Mouse (Mus musculus) heart, embryonic 16.5 days (tissue): ENCODE results near the gene Rab28. TPM values are rescaled to one million over a fixed set of nuclear protein-coding genes. Genes with fewer than 3 reads are reported as not detected.

Experiments used
- ATAC-seq: fragments of 200-750 bp; cut with Nextera tagmentation; replicated peaks from 2 replicates; pipeline ENCODE4 v1.8.0; 2017; ENCODE audit warnings: moderate number of reproducible peaks; ENCODE audit not compliant: insufficient read depth, low FRiP score; ENCODE audit errors: extremely low read depth
- H3K27ac ChIP-seq: fragments of 300-500 bp; sonication (generic); 2 replicates; pipeline ENCODE4 v1.5.1; 2014; ENCODE audit warnings: mild to moderate bottlenecking, low read length, control low read depth, moderate library complexity
- H3K27me3 ChIP-seq: fragments of 300-500 bp; sonication (generic); 2 replicates; pipeline ENCODE4 v1.6.1; 2014; ENCODE audit warnings: low read length, mixed read lengths; ENCODE audit not compliant: control insufficient read depth, insufficient read depth
- H3K36me3 ChIP-seq: fragments of 300-500 bp; sonication (generic); 2 replicates; pipeline ENCODE4 v1.6.1; 2014; ENCODE audit not compliant: control insufficient read depth, insufficient read depth
- H3K4me1 ChIP-seq: fragments of 300-500 bp; sonication (generic); 2 replicates; pipeline ENCODE4 v1.6.1; 2014; ENCODE audit warnings: low read length, mixed read lengths; ENCODE audit not compliant: control insufficient read depth, insufficient read depth
- H3K4me2 ChIP-seq: fragments of 300-500 bp; sonication (generic); 2 replicates; pipeline ENCODE4 v1.6.1; 2014; ENCODE audit warnings: low read depth, mild to moderate bottlenecking, control low read depth, low read length
- H3K4me3 ChIP-seq: fragments of 300-500 bp; sonication (generic); 2 replicates; pipeline ENCODE4 v1.5.1; 2014; ENCODE audit warnings: mild to moderate bottlenecking, control low read depth, low read length
- H3K9ac ChIP-seq: fragments of 300-500 bp; sonication (generic); 2 replicates; pipeline ENCODE4 v1.6.1; 2014; ENCODE audit warnings: low read length, control low read depth
- H3K9me3 ChIP-seq: fragments of 300-500 bp; sonication (generic); replicated peaks from 2 replicates; pipeline ENCODE4 v1.6.1; 2016; ENCODE audit warnings: low read length; ENCODE audit not compliant: control insufficient read depth
- WGBS: fragments of 180-500 bp; shearing (Covaris S2); extraction: QIAGEN DNeasy Blood & Tissue Kit; methylation state at CpG from one replicate; pipeline ENCODE4 v1.1.7; 2014; 5-methylcytosine and 5-hydroxymethylcytosine counted together
- polyA plus RNA-seq: library from polyadenylated mRNA; unstranded; fragments of >200 nt; fragmentation: Nextera tagmentation; extraction: Ambion mirVana; gene quantifications from 2 replicates; pipeline ENCODE4 v1.2.1, GENCODE M21; 2015

Rab28 gene
- polyA plus RNA-seq, 1 experiment from 2014 or later: 48.4 TPM

DNA sequence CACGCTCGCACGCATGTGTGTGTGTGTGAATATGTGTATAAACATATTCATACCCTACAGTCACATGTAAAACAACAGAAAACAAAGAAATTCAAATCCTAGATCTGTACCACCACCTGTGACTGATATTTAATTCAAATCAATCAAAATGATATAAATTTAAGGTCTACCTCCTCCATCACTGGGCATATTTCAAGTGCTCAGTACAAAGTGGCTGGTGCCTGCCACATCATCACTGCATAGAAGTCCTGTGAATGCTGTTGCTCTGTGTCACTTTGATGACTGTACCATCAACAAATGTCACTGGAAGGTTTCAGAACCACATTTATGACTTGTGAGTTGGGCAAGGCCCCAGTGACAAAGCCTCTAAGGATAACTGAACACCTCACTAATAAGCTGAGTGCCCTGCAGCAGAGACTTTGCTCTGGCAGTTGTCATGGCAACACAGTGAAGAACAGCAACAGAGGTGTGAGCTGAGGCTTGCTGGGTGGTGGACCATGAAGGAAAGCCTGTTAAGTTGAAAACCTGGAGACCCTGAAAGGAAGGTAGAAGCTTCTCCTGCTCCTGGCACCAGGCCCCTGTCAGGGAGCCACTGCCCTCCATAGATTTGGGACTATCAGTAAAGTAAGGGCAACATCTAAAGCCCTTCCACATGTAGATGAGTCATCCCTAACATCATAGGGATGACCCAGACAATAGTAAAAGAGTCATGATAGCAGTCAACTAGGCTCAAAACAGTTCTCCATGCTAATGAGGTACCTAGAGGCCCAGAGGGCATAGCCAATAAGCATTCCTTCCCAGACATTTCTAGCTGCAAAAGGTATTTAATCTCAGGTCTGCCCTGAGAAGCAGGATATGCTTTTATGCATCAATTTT, 111.5 kb downstream of the Rab28 start:
- Histone ChIP-seq H3K36me3 (no peaks in the 10 kb centered on the region), H3K9ac (no peak overlapping the region), H3K4me3 (no peak overlapping the region), H3K4me2 (no peak overlapping the region), H3K4me1 (no peaks in the 10 kb centered on the region), H3K27ac (no peak overlapping the region), H3K9me3 (no peaks in the 10 kb centered on the region), H3K27me3 (no peaks in the 10 kb centered on the region)
- 81% methylated on average over 3 of the region's 3 CpGs for WGBS
- ATAC-seq: no peak

DNA sequence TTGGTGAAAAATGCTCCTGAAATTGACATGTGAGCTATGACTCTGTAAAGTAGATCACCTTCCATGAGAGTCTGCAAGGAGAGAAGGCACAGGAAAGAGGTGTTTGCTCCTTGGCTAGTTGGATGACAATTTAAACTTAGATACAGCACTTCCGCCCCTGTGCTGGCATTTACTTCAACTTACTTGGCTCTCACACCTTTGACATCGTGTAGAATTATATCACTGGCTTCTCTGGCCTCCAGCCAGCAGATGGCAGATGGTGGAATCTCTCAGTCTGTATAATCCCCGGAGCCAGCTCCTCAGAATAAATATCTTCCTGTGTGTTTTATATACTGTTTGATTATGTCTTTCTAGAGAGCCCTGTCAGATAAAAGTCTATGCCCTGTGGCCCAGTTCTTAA, 112.8 kb downstream of the Rab28 start:
- H3K9me3 ChIP-seq: no peaks in the 10 kb centered on the region
- H3K27me3 ChIP-seq: no peaks in the 10 kb centered on the region
- H3K27ac ChIP-seq: no peak overlapping the region
- no peak overlapping the region for H3K4me3 ChIP-seq
- WGBS: 48% methylated on average over 3 of the region's 3 CpGs
- H3K4me2 ChIP-seq: no peak overlapping the region
- no peak for ATAC-seq
- H3K36me3 ChIP-seq: no peaks in the 10 kb centered on the region
- no peak overlapping the region for H3K9ac ChIP-seq
- H3K4me1 ChIP-seq: no peaks in the 10 kb centered on the region

DNA sequence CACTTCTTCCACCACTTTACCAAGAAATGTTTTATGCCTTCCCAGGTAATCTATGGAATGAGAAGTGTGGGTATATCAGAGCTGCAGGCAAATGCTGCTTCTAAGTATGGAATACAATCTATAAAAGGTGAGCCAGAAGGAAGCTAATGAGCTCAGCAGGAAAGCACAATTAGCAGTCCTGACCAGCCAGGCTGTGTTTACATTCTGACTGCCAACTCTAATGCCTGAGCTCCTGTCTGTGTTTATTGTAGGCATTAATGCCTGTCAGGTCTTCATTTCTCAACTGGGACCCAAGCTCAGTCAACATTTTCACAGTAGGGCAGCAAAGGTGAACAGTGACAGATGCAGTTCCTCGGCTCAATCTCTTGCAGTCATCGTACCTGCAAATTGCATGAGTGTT, 129.9 kb downstream of the Rab28 start:
- Histone ChIP-seq H3K36me3 (no peaks in the 10 kb centered on the region), H3K9ac (no peak overlapping the region), H3K27me3 (no peaks in the 10 kb centered on the region), H3K4me1 (no peaks in the 10 kb centered on the region), H3K4me3 (no peak overlapping the region), H3K9me3 (no peaks in the 10 kb centered on the region; the same call in 1 of the 2 replicates), H3K4me2 (no peak overlapping the region), H3K27ac (no peak overlapping the region)
- WGBS: 68% methylated on average over 2 of the region's 2 CpGs
- no peak for ATAC-seq

Other genes starting within 250 kb of the Rab28 start
- not detected in 2 replicates for gene Nkx3-2, start 56.3 kb upstream of the Rab28 start, polyA plus RNA-seq
- 12.7 and 14.0 TPM in 2 replicates for gene Bod1l, start 136.2 kb upstream of the Rab28 start, polyA plus RNA-seq